Mouse (Mus musculus) liver, embryonic 13.5 days (tissue): ENCODE results near the gene Hsdl2. TPM values are rescaled to one million over a fixed set of nuclear protein-coding genes. Genes with fewer than 3 reads are reported as not detected.

Experiments used
- ATAC-seq: fragments of 200-750 bp; cut with Nextera tagmentation; 2 replicates; pipeline ENCODE4 v1.8.0; 2017; ENCODE audit warnings: low read depth, mild to moderate bottlenecking, moderate number of reproducible peaks, moderate library complexity
- DNase-seq: peaks from one replicate; pipeline ENCODE4 v3.0.0; 2022
- H3K27ac ChIP-seq: fragments of 300-500 bp; sonication (generic); 2 replicates; pipeline ENCODE4 v1.5.1; 2015; ENCODE audit warnings: moderate library complexity, mild to moderate bottlenecking, inconsistent platforms
- H3K27me3 ChIP-seq: fragments of 300-500 bp; sonication (generic); 2 replicates; pipeline ENCODE4 v1.6.1; 2015; ENCODE audit warnings: mild to moderate bottlenecking, inconsistent platforms
- H3K36me3 ChIP-seq: fragments of 300-500 bp; sonication (generic); 2 replicates; pipeline ENCODE4 v1.6.1; 2015; ENCODE audit warnings: mild to moderate bottlenecking, inconsistent platforms
- H3K4me1 ChIP-seq: fragments of 300-500 bp; sonication (generic); replicated peaks from 2 replicates; pipeline ENCODE4 v1.6.1; 2015; ENCODE audit warnings: inconsistent platforms
- H3K4me2 ChIP-seq: fragments of 300-500 bp; sonication (generic); 2 replicates; pipeline ENCODE4 v1.6.1; 2015; ENCODE audit warnings: inconsistent platforms, mild to moderate bottlenecking, moderate library complexity
- H3K4me3 ChIP-seq: fragments of 300-500 bp; sonication (generic); replicated peaks from 2 replicates; pipeline ENCODE4 v1.5.1; 2015; ENCODE audit warnings: mild to moderate bottlenecking, inconsistent platforms
- H3K9ac ChIP-seq: fragments of 300-500 bp; sonication (generic); 2 replicates; pipeline ENCODE4 v1.6.1; 2015; ENCODE audit warnings: mild to moderate bottlenecking, inconsistent platforms
- H3K9me3 ChIP-seq: fragments of 300-500 bp; sonication (generic); replicated peaks from 2 replicates; pipeline ENCODE4 v1.6.1; 2016; ENCODE audit warnings: inconsistent platforms
- WGBS: fragments of 180-500 bp; shearing (Covaris S2); methylation state at CpG from one replicate; pipeline ENCODE4 v1.1.7; 2015; ENCODE audit not compliant: insufficient replicate concordance; 5-methylcytosine and 5-hydroxymethylcytosine counted together
- polyA plus RNA-seq: library from polyadenylated mRNA; unstranded; fragments of >200 nt; fragmentation: Nextera tagmentation; extraction: Ambion mirVana; gene quantifications from 2 replicates; pipeline ENCODE4 v1.2.1, GENCODE M21; 2015

Gene Hsdl2
- polyA plus RNA-seq, 1 experiment from 2014 or later = 18.2 TPM

DNA sequence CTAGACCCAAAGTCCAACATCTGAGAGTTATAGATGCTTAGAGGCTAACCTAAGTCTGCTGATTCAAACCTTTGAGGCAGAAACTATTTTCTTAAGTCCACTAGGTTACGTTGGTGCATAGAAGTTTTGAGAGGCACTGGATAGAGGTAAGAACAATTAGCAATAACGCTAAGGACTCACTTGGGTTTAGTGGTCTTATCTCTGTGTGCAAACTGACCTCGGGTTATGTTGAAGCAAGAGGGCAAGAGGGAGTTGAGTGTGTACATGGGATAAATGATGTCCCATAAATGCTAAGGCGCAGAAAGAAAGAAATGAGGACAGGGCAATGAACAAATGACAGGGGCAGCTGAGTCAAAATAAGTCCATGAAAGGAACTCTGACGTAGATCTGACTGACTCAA is 67.8 kb downstream of the Hsdl2 start:
- H3K27ac ChIP-seq = peak overlapping the region; percentile 23; the same call in 1 of the 2 replicates
- DNase-seq (no peak), ATAC-seq (no peak)
- 37% methylated on average over 5 of the region's 5 CpGs for WGBS
- H3K4me1 ChIP-seq = peaks cover 73% of the 10 kb centered on the region
- H3K36me3 ChIP-seq = no peaks in the 10 kb centered on the region
- H3K27me3 ChIP-seq = no peaks in the 10 kb centered on the region
- H3K9me3 ChIP-seq = no peaks in the 10 kb centered on the region
- no peak overlapping the region for H3K9ac ChIP-seq
- H3K4me2 ChIP-seq = no peak overlapping the region
- H3K4me3 ChIP-seq = no peak overlapping the region

DNA sequence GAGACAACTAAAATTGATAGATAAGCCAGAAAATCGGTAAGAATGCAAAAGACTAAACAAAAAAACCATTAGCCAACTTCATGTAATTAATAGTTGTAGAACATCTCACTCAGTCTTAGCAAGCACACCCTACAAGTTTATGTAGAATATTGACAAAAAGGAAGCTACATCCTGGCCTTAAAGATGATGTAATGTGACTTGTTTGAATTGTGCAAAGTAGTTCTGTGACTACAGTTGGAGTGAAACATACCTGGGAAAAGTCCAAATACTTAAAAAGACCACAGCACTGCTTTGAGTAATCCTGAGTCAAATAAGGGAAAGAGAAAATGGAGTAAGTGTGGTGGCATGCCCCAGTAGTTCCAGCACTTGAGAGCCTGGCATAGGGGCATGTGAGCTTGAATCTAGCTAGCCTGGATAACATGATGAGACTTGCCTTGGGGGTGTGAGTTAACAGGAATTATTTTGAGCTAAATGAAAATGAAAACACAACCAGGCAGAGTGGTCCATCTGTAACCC is 70.9 kb downstream of the Hsdl2 start:
- 55% methylated on average over 1 of the region's 1 CpGs for WGBS
- Histone ChIP-seq H3K36me3 (no peaks in the 10 kb centered on the region), H3K4me3 (no peak overlapping the region), H3K4me1 (peaks cover 60% of the 10 kb centered on the region), H3K4me2 (no peak overlapping the region), H3K27me3 (no peaks in the 10 kb centered on the region), H3K27ac (no peak overlapping the region), H3K9ac (no peak overlapping the region), H3K9me3 (no peaks in the 10 kb centered on the region)
- ATAC-seq (no peak), DNase-seq (no peak)

- H3K36me3 ChIP-seq = no peaks in the 10 kb centered on the region
- H3K27me3 ChIP-seq = no peaks in the 10 kb centered on the region
- no peak overlapping the region for H3K4me3 ChIP-seq
- no peak for DNase-seq
- H3K4me2 ChIP-seq = no peak overlapping the region
- no peak overlapping the region for H3K9ac ChIP-seq
- H3K4me1 ChIP-seq = peaks cover 25% of the 10 kb centered on the region
- H3K27ac ChIP-seq = no peak overlapping the region
- no peaks in the 10 kb centered on the region for H3K9me3 ChIP-seq
- WGBS = 68% methylated on average over 5 of the region's 5 CpGs
- no peak for ATAC-seq
Observed at GRCm38 (mm10) chr4:59656061-59656642, 74.8 kb downstream of the Hsdl2 start.

- Histone ChIP-seq H3K27ac (no peak overlapping the region), H3K27me3 (no peaks in the 10 kb centered on the region), H3K4me1 (peaks cover 23% of the 10 kb centered on the region), H3K4me2 (no peak overlapping the region), H3K9me3 (no peaks in the 10 kb centered on the region), H3K9ac (no peak overlapping the region), H3K36me3 (no peaks in the 10 kb centered on the region), H3K4me3 (no peak overlapping the region)
- WGBS = 95% methylated on average over 1 of the region's 1 CpGs
- DNase-seq (no peak), ATAC-seq (no peak)
Observed at GRCm38 (mm10) chr4:59662163-59662562, 80.8 kb downstream of the Hsdl2 start.

- Histone ChIP-seq H3K9me3 (no peaks in the 10 kb centered on the region), H3K9ac (no peak overlapping the region), H3K4me1 (peaks cover 34% of the 10 kb centered on the region), H3K36me3 (no peaks in the 10 kb centered on the region), H3K27ac (no peak overlapping the region; the same call in 1 of the 2 replicates), H3K4me2 (no peak overlapping the region), H3K4me3 (no peak overlapping the region), H3K27me3 (no peaks in the 10 kb centered on the region)
- ATAC-seq (no peak), DNase-seq (no peak)
- WGBS = 69% methylated on average over 6 of the region's 6 CpGs
Observed at GRCm38 (mm10) chr4:59663451-59663850, 82.1 kb downstream of the Hsdl2 start.

DNA sequence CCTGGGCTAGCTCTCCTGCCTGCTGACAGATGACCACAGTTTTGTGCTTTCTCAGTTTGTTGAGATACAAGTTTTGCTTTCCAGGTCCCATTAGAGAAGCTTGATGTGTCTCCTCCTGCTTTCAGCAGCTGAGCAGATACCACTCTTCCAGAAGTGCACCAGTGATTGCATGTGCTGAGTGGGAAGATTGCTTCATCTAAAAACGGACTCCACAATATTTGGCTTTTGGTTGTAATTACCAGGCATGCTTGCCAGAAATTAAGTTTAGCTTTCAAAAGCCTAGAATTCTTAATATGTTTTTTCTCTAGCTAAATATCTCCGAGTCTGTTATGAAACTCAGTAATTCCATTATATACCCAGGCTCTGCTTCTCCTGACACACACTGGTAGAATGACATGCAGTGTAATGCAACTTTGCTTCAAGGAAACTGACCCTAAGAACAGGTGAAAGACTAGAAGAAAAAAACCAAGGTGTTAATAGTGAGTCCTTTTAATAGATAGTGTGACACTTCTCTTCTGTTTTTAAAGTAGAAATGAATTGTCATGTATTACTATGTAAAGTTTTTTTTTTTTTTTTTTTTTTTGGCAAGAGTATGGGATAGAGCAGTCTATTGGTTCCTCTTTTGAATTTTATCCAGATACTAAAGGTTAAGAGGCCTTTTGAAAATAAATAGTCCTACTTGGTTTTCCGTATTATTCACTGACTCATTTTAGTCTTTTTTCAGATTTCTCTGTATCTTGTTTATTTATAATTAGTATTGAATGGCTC is 85.4 kb downstream of the Hsdl2 start:
- Histone ChIP-seq H3K9ac (peak overlapping the region; percentile 39; the same call in 1 of the 2 replicates), H3K4me1 (peaks cover 63% of the 10 kb centered on the region), H3K27ac (no peak overlapping the region), H3K36me3 (no peaks in the 10 kb centered on the region), H3K4me2 (no peak overlapping the region), H3K27me3 (no peaks in the 10 kb centered on the region), H3K4me3 (no peak overlapping the region), H3K9me3 (no peaks in the 10 kb centered on the region)
- DNase-seq (no peak), ATAC-seq (no peak)
- 69% methylated on average over 3 of the region's 3 CpGs for WGBS

DNA sequence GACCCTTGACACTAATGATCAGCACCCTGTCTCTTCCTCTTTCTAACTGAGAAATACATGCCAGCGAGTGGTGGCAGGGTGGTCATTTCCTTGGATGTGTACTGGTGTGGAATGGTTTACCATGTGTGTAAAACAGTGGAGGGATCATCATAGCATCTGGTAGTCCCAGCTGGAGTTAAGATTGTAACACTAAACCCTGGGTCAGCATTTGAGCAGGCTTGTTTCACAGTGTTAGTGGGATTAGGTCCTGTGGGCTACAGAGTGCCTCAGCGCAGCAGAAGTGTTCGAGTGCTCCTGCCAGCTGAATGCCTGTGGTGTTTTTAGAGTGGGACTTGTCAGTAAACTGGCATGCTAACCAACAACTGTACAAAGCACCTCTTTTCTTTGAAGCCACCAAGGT is 86.7 kb downstream of the Hsdl2 start:
- Histone ChIP-seq H3K27ac (no peak overlapping the region; the same call in 1 of the 2 replicates), H3K4me1 (peaks cover 70% of the 10 kb centered on the region), H3K36me3 (no peaks in the 10 kb centered on the region), H3K27me3 (no peaks in the 10 kb centered on the region), H3K9me3 (no peaks in the 10 kb centered on the region), H3K4me2 (no peak overlapping the region), H3K4me3 (no peak overlapping the region), H3K9ac (no peak overlapping the region)
- DNase-seq (no peak), ATAC-seq (no peak)
- WGBS = 77% methylated on average over 3 of the region's 3 CpGs

Other genes starting within 250 kb of the Hsdl2 start
- gene Susd1, start 142.9 kb upstream of the Hsdl2 start, polyA plus RNA-seq = 11.2 and 13.5 TPM in 2 replicates
- 44.2 and 60.6 TPM in 2 replicates for gene Ptbp3, start 32.2 kb upstream of the Hsdl2 start, polyA plus RNA-seq
- gene E130308A19Rik, start 44.6 kb downstream of the Hsdl2 start, polyA plus RNA-seq = 8.1 and 9.5 TPM in 2 replicates
- gene Inip, start 220.0 kb downstream of the Hsdl2 start, polyA plus RNA-seq = 24.7 and 30.0 TPM in 2 replicates
- 3.4 and 4.5 TPM in 2 replicates for gene Snx30, start 224.3 kb downstream of the Hsdl2 start, polyA plus RNA-seq